Mouse (Mus musculus) ES-CJ7 (cell line): Measurements from ENCODE around the gene Dapk2.
"Not testable (repeated sequence)": the region's sequence is repeated elsewhere in the genome, so short reads cannot be mapped to it uniquely, and the experiment has no call there.

Source experiments
- DNase-seq: peaks from one replicate; pipeline ENCODE4 v3.0.0; 2011; ENCODE audit warnings: low read depth, low spot score

Dapk2 gene

DNA sequence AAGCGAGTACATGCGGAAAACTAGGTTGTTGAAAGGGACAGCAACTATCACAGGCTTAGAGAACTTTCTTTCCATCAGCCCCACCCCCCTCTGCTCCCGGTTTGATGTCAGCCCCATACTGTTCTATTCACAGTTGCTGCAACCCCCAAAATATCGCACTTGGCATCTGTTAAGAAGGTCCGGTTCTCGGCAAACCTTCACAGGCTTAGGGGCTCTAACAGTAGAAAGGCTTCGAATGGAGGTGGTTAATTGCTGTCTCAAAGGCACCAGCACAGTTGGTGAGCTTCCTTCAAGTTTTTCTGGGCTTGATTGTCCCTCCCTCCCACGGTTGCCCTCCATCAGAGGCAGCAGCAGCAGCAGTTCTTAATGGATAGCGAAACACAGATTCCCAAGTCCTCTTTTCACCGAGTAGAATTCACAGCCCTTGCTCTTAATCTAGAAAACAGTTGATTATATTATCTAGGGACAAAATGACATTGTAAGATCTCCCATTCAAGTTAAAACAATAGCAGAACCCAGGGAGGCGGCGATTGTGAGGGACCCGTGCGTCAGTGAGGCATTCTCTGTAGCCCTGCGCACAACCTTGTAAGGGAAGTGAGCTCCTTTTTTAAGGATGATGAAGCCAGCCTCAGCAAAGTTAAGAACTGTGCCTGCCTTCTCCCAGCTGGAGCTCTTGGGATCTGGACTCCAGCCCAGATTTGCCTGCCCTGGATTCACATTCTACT lies 117.4 kb downstream of the Dapk2 start:
- DNase-seq: peak; percentile 32

DNA sequence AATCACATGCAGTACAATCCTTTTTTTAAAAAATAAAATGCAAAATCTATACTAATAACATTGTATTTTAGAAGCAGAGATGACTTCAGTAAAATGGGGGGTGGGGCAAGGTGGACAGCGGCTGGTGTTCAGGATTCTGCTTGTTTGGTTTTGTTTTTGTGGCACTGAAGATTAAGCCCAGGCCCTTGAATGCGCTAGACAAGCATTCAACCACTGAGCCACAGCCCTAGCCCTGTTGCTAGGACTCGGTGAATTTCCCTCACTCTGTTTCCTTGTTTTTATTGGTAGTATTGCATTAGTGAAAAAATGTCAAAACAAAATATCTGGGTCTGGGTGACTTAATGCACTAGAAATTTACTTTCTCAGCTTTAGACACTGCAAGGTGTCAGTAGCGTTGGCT lies 118.0 kb downstream of the Dapk2 start:
- no peak for DNase-seq

DNA sequence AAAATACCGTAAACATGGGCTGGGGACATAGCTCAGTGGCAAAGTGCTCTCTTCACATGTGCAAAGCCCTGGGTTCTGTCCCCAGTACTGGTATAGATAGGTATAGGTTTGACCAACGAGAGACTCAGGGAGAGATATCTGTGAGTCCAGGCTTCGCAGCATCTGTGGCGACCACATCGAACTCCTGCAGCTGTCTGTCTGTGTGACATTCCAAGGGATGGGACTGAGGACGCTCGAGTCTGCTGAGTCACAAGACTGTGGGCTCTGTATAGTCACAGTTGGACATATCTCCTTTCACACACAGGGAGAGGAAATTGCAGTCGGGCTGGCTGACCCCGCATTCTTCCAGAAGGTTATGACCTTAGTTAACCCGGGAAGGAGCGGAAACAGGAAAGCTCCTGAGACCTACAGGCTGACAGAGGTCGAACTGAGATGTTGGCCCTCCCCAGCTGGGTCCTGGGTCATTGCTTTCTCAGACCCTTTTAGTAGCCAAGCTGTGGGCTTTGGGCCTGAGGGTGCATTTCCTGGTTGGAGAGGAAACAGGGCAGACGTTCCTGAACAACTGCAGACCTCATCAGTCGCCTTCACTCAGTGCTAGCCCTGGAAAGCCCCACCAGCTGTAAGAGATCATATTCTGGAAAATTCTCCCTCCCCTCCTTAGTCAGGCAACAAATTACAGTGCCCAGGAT lies 118.8 kb downstream of the Dapk2 start:
- DNase-seq: peak; percentile 73

DNA sequence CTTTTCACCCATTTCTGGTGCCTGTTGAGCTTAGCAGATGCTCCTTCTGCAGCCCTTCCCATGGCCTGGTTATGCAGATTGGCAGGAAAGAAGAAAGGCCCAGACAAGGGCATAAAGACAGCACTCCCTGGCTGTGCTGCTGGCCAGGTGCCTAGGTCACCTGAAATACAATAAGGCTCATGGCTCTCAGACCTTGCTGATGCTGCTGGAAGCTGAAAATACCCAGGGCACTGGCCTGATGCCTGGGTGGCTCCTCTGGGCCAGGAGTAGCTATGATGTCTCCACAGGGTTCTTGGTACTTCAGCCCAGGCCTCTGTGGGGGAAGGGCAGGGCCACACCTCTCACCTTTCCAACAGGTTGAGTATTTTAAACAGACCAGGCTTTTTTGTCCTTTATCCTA lies 121.6 kb downstream of the Dapk2 start:
- no peak for DNase-seq

DNA sequence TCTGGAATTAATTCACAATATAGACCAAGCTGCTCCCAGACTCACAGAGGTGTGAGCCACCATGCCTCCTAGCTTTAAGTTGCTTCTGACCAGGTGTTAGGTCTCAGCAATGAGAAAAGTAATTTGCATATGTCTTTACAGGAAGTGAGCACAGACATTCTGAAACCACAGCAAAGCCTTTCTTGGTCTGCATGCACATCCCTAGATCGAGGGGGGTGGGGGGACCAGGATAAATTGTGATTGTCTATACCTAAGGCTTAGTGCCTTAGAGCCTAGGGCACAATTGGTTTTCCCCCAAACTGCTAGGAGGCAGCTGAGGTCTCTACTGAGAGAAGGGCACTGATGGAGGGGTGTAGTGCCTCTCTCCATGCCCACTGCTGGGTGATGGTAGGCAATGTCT lies 122.5 kb downstream of the Dapk2 start:
- no peak for DNase-seq

DNA sequence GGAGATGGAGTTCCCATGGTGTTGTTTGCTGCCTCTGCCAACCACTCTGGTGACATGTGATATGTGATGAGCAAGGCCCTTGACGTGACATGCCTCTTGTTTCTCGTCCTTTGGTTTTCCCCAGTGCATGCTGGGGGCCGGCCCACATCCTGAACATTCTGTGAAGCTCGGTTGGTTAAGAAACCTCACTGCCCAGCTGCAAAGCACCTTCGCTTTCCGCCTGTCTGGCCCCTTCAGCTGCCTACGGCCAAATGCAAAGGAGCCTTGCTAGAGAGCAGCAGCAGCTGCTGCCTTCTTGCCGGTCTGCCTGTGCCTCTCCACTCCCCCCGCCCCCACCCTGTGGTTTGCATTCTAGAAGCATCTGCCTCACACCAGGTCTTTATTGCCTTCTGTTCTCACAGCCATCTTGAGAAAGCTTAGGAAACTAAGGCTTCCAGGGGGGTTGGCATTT lies 123.5 kb downstream of the Dapk2 start:
- DNase-seq: peak; percentile 29

DNA sequence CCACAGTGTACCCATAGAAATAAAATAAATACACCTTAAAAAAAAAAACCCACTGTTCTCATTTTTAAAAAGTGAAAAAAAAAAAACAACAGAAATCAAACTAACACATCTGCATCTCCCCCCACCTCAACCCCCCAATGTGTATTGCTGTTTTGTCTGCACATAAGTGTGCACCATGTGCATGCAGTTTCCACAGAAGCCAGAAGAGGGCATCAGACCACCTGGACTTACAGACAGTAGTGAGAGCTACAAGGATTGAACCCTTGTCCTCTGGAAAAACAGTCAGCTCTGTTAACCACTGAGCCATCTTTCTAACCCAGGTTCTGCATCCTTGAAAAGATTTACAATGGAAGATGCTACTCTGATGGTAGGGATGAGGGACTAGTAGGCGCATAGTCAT lies 124.6 kb downstream of the Dapk2 start:
- DNase-seq: peak; percentile 51

DNA sequence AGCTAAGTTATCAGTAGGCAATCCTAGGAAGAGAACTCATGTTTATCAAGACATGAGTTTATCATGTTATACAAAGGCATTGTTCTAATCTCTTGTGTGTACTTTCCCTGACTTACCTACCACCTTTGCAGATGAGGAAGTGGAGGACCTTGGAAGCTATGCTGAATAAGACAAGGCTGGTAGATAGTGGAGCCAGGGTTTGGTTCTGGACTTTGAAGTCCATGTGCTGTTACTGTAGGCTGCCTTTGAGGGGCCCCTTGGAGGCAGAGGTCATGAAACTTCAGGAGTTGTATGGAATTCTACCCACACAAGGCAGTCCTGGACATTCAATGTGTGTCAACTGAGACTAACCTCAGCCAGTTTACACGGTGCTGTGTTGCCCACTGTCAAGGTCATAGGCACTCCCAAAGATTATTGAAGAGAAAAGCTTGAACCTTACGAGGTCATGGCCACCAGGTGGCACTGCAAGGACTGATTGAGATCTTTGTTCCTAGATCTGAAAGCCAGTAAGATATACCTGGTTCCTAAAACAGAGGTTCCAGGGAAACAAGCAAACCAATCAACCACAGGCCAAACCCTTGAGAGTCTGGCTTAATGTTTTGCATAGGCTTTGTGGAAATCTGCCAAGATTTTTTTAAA lies 125.7 kb downstream of the Dapk2 start:
- peak; percentile 84 for DNase-seq

DNA sequence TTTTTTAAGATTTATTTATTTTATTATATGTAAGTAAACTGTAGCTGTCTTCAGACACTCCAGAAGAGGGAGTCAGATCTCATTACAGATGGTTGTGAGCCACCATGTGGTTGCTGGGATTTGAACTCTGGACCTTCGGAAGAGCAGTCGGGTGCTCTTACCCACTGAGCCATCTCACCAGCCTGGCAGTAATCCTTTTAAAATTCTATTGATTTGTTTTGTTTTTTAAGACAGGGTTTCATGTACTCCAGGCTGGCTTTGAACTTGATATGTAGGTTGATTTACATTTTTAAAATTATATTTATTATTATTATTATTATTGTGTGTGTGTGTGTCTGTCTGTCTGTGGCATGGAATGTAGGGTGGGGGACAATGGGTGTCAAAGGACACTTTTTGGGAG lies 127.2 kb downstream of the Dapk2 start:
- not testable (repeated sequence) for DNase-seq

DNA sequence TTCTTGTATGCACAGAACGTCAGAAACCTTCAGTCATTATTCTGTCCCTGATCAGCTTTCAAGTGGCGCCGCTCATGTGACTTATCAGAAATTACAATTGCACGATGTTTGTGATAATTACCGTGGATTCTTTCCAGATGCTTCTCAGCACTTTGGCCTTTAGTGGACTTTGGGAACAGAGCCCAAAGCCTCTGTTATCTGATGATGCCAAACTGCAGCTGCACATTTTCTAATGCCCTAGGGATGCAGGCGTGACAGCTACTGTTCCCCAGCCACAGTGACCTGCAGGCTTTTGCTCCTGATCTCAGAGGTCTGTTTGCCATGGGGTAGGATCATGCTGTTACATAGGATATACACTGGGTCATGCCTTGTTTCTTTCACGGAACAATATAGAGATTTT lies 127.9 kb downstream of the Dapk2 start:
- DNase-seq: no peak

DNA sequence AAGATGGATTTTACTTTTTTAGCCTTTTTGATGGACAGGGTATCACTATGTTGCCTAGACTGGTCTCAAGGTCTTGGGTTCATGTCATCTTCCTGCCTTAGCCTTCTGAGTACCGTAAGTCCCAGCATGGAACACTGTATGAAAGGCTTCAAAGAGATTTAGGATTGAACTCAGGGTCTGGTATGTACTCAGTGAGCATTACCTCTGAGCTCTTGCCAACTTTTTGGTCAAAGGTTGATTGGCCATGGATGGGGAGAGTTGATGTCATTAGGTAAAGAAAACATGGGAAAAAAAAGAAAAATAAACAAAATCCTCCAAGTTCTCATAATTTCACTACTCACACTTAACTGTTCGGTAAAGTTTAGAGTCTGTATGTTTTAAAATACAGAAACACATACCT lies 132.7 kb downstream of the Dapk2 start:
- DNase-seq: no peak

DNA sequence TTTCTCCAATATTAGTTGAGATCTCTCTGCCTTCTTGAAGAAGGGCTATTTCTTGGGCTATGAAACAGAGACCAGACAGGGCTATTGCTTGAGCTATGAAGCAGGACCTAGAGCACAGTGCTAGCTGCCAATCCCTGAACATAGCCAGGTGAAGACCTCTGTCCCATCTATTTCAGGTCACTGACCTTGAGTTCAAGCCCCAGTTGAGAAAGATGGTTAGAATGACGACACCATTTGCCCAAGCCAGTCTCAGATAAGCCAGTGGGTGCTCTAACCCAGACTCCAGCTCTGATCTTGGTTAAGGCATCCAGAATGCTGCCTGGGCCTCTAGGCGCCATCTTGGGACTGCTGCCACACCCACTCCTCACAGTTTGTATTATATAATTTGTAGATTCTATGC lies 135.3 kb downstream of the Dapk2 start:
- DNase-seq: no peak

DNA sequence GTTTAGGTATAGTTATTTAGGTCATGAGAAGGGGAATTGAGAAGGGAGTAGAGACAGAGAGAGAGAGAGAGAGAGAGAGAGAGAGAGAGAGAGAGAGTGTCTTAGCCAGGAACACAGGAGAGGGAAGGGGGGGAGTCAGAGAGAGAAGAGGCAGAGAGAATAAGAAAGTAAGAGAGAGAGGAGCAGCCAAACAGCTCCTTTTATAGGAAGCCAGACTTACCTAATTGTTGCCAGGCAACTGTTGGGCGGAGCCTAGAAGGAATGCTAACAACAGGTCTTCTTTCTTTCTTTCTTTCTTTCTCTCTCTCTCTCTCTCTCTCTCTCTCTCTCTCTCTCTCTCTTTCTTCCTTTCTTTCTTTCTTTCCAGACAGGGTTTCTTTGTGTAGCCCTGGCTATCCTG lies 136.2 kb downstream of the Dapk2 start:
- DNase-seq: no peak

DNA sequence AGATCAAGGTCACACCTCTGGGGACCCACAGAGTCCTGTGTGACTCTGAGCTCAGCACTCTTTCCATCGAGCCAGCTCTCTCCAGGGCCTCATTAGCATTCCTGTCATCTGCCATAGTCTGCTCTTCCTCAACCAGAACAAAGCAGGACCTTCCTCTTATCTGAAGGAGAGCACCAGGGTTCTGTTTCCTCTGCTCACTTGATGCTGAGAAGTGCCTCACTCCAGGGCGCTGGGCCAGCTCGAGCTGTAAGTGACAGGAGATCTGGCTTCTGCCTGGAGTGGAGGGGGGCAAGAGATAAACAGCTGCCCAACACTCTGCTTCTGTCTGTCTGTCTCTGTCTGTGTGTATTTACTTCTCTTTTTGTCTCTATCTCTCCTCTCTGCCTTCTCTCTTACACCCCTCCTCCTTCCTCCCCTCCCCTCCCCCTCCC lies 137.0 kb downstream of the Dapk2 start:
- no peak for DNase-seq

DNA sequence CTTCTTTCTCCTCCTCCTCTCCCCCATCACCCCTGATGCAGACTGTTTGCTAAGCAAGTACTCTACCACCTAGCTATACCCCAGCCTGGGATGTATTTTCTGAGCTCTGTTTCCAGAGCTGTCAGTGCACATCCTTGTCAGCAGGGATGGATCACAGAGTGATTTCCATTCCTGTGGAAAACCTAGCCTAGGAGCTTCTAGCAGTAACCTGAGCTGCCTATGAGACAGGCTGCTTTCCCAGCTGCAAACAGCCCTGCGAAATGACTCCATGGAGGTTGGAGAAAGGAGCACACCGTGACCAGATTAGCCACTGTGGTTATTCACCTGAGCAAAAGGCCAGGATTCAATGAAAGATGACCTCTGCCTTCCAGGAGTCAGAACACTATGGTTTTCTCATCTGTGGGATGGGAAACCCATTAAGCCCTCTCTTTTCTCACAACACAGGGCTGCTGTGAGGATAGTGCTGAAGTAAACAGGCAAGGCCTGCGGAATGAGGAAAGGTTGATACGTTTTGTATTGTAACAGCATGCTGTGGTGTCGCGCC lies 137.6 kb downstream of the Dapk2 start:
- DNase-seq: no peak

DNA sequence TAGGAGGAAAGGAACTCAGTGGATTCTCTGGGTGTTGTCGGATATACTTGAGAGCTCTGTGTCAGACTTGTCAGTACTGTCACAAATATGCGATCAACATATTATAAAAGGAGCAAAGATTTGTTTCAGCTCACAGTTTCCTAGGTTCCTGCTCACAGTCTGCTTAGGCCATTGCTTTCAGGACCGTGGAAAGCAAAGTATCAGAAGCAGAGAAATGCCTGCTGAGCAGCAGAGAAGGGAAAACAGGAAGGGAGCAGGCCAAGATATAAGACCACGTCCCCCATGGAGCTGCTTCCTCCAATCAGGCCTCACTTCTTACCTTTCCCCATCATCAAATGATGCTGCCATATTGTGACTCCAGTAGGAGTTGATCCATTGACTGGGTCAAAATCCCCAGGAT lies 140.8 kb downstream of the Dapk2 start:
- DNase-seq: no peak

DNA sequence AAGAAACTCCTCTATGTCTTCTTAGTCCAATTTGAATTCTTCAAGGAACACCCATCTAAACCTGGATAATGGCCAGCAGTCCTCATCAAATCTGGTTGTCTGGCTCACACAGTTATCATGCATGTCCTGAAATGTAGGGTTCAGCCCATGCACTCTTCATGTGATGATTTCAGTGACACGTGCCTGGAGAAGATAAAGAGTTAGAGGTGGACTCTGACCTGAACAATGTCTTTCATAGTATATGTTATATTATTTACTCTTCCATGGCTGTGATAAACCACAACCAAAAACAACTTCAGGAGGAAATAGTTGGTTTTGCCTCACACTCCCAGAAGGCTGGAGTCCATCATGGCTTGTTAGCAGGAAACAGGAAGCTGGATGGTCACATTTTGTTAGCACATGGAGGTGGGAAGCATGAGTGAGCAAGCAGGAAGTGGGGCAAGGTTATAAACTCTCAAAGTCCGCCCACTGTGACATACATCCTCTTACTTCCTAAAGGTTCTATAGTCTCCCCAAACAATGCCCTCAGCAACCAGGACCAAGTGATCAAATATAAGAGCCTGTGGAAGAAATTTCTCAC lies 142.5 kb downstream of the Dapk2 start:
- DNase-seq: no peak

DNA sequence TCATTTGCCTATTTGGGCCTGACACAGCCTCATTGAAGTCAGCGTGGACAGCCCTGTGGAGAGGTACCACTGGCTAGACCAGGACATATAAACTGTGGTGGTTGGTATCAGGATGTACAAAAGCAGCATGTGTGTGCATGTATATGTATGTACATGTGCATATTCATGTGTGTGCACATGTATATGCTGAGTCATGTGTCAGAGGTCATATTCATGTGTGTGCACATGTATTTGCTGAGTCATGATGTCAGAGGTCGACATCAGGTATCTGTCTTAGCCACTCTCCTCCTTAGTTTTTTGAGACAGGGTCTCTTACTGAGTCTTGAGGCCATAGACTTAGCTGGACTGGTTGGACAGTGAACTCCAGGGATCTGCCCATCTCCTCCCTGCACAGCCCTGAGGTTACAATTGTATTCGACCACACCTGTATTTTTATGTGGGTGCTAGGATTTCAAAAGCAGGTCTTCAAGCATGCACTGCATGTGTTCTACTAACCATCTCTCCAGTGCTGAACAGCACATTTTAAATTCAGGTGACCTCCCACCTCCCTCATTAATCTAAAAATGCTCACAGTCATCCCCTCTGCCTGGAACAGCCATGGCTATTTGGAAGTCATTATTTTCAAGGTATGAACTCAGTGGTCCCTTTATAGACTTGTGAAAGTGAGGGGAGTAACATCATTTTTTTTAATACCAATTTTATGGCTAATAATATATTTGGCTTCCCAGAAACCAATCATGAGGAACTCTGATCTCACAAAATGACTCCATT lies 146.5 kb downstream of the Dapk2 start:
- DNase-seq: no peak

DNA sequence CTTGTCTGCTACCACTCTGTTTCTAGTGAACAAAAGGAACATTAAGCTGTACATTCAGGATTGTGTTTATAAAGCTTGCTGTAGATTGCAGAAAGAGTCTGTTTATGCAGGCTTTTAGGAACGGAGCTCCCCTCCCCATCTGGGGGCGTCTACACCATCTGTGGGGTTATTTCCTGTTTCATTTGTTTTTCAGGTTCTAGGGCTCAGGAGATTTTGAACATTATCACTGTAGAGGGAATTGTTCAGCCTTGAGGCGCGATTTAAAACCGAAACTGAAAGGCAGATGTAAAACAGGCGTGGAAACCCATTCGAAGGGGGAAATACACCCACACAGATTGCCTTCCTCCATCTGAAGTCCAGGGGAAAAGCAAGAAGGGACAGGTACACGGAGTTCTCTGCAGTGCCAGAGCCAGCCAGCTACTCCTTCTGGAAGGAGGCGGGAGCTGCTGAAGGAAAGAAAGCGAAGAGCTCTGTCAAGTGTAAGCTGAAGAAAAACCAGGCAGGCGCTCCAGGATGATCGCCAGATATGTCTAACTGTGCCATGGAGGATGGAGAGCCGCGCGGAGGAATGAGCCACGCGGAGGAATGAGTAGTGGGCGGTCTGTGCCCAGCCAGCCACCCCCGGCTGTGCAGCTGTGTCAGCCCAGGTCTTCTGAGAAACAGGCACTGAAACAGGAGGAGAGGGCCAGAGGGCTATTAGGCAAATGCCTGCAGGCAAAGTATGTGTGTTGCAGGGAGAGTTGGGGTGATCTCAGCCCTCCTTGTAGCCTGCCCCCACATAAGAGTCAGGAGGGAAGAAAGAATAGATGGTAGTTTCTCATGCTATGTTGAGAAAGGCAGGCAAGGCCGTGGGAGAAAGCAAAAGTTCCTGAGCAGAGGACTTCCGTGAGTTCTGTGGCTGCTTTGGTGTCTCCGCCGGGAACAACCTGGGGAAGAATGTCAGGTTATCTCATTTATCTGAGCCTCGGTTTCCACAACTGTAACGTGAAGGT lies 147.4 kb downstream of the Dapk2 start:
- no peak for DNase-seq

DNA sequence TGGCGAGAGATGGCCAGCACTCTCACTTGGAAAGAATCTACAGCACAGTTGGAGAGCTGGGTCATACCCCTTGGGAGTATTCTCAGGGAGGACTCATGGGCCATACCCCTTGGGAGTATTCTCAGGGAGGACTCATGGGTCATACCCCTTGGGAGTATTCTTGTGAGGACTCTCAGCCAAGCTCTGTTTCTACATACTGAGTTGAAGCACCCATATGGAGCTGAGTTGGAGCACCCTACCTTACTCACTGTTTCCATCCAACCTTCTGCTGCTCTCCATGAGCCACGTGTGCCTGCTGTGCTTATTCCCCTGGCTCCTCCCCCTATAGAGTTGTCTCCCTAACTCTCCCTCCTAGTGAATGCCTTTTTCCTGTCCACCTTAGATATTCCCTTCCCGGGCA lies 148.4 kb downstream of the Dapk2 start:
- no peak for DNase-seq
